Mouse (Mus musculus): ENCODE data around the gene Katnal1.

DNA sequence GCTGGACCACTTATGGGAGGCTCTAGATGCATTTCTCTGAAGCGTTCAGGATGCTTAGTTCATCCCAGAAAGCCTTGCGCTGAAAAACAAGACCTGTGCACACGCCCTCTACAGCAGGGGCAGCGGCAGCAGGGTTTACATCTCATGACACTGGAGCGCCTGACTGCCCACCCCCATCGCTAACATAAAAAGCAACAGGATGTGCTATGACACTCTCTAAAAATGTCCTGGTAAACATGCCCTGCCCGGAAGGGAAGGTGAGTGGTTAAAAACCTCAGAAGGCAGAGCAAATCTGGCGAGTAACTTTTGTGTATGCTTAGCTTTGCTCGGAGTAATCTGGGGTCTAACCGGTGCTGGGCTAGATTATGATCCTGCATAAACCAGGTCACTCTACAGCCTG, 62.5 kb downstream of the Katnal1 start:
- TF ChIP-seq CTCF (IDR thresholded peaks at IDR 0.05; ENCODE audit: control insufficient read depth, insufficient read depth, low read length) (no peak), POLR2A (IDR thresholded peaks at IDR 0.05; ENCODE audit: borderline replicate concordance, control insufficient read depth, low read depth, low read length) (no peak)
